Mouse (Mus musculus) liver, embryonic 14.5 days (tissue): ENCODE measurements around the gene Vstm4. TPM values are rescaled to one million over a fixed set of nuclear protein-coding genes. Genes with fewer than 3 reads are reported as not detected.

ENCODE experiments used
- ATAC-seq: fragments of 200-750 bp; cut with Nextera tagmentation; 2 replicates; pipeline ENCODE4 v1.8.0; 2017; ENCODE audit warnings: moderate number of reproducible peaks, mild to moderate bottlenecking, moderate library complexity; ENCODE audit not compliant: insufficient read depth
- DNase-seq, 3 experiments: peaks; one replicate each; pipeline ENCODE4 v3.0.0-alpha.2; 2012 to 2013; ENCODE audit warnings: low read depth in 3 of 3, low spot score in 3 of 3
- H3K27ac ChIP-seq: fragments of 300-500 bp; sonication (generic); 2 replicates; pipeline ENCODE4 v1.5.1; 2014; ENCODE audit warnings: moderate library complexity, mild to moderate bottlenecking, control low read depth, inconsistent platforms
- H3K27me3 ChIP-seq: fragments of 300-500 bp; sonication (generic); 2 replicates; pipeline ENCODE4 v1.6.1; 2014; ENCODE audit warnings: mild to moderate bottlenecking, low read length, moderate library complexity; ENCODE audit not compliant: control insufficient read depth, insufficient read depth
- H3K36me3 ChIP-seq: fragments of 300-500 bp; sonication (generic); replicated peaks from 2 replicates; pipeline ENCODE4 v1.6.1; 2014; ENCODE audit warnings: low read depth; ENCODE audit not compliant: control insufficient read depth, insufficient read depth
- H3K4me1 ChIP-seq, 2 experiments: fragments of 200-500 bp in 1 of 2; fragments of 300-500 bp in 1 of 2; sonication (generic) in 1 of 2; replicated peaks; 2 replicates each; pipeline ENCODE4 v1.6.1; 2012 to 2014; ENCODE audit warnings: antibody characterized with exemption in 1 of 2, inconsistent platforms in 1 of 2, low read length in 1 of 2; ENCODE audit not compliant: control insufficient read depth in 2 of 2, insufficient read depth in 2 of 2
- H3K4me2 ChIP-seq: fragments of 300-500 bp; sonication (generic); 2 replicates; pipeline ENCODE4 v1.6.1; 2014; ENCODE audit warnings: low read depth, mild to moderate bottlenecking, control low read depth, moderate library complexity
- H3K4me3 ChIP-seq, 2 experiments: fragments of 200-500 bp in 1 of 2; fragments of 300-500 bp in 1 of 2; sonication (generic) in 1 of 2; 2 replicates each; pipeline ENCODE4 v1.5.1; 2012 to 2014; ENCODE audit warnings: low read depth in 2 of 2, low read length in 2 of 2, mild to moderate bottlenecking in 2 of 2, control low read depth in 1 of 2, inconsistent platforms in 1 of 2, moderate library complexity in 1 of 2; ENCODE audit not compliant: insufficient read depth in 1 of 2
- H3K9ac ChIP-seq: fragments of 300-500 bp; sonication (generic); replicated peaks from 2 replicates; pipeline ENCODE4 v1.6.1; 2014; ENCODE audit warnings: mild to moderate bottlenecking, control low read depth, moderate library complexity
- H3K9me3 ChIP-seq: fragments of 300-500 bp; sonication (generic); 2 replicates; pipeline ENCODE4 v1.6.1; 2016; ENCODE audit warnings: low read length, mixed read lengths; ENCODE audit not compliant: control insufficient read depth
- CTCF ChIP-seq: IDR thresholded peaks from 2 replicates; pipeline ENCODE4 v1.5.1; 2016; ENCODE audit warnings: antibody characterized with exemption, low read depth, control low read depth
- EP300 ChIP-seq: IDR thresholded peaks from 2 replicates; pipeline ENCODE4 v1.6.1; 2016; ENCODE audit warnings: antibody characterized with exemption, low read depth
- WGBS: fragments of 180-500 bp; shearing (Covaris S2); extraction: QIAGEN DNeasy Blood & Tissue Kit; methylation state at CpG from one replicate; pipeline ENCODE4 v1.1.7; 2014; ENCODE audit not compliant: insufficient replicate concordance; 5-methylcytosine and 5-hydroxymethylcytosine counted together
- polyA plus RNA-seq, 2 experiments: library from polyadenylated mRNA; depleted of rRNA in 1 of 2; stranded (reverse) in 1 of 2; unstranded in 1 of 2; fragments of >200 nt; fragmentation: Nextera tagmentation in 1 of 2; extraction: Ambion mirVana in 1 of 2; gene quantifications; 2 replicates each; pipeline versions ENCODE4 v1.2.1 to v1.2.3; 2012 to 2014

Vstm4 gene
- polyA plus RNA-seq, 2 experiments: 1.6 to 3.3 TPM

DNA sequence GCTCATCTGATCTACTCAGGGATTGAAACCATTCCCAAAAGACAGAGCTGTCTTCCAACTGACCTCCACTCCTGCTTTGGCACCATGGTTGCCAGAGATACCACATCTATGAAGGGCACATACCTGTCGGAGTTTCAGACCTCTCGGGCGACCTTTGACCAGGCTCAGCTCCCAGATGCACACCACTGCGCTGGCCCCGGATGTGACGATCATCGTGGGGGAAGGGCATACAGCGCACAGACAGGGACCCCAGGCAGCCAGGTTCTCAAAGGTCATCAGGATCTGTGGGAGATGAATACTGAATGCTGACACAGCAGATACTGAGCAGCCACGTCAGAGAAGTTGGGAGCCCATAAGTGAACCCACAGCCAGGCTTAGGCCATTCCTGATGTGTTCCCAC lies 114.1 kb downstream of the Vstm4 start:
- no peak overlapping the region for H3K4me3 ChIP-seq
- H3K9ac ChIP-seq: no peak overlapping the region
- no peaks in the 10 kb centered on the region for H3K4me1 ChIP-seq
- TF ChIP-seq CTCF: no peak
- TF ChIP-seq EP300: no peak
- H3K36me3 ChIP-seq: no peaks in the 10 kb centered on the region
- no peaks in the 10 kb centered on the region for H3K9me3 ChIP-seq
- H3K27ac ChIP-seq: no peak overlapping the region
- DNase-seq (no peak), ATAC-seq (no peak)
- 57% methylated on average over 9 of the region's 9 CpGs for WGBS
- H3K27me3 ChIP-seq: no peaks in the 10 kb centered on the region
- no peak overlapping the region for H3K4me2 ChIP-seq

DNA sequence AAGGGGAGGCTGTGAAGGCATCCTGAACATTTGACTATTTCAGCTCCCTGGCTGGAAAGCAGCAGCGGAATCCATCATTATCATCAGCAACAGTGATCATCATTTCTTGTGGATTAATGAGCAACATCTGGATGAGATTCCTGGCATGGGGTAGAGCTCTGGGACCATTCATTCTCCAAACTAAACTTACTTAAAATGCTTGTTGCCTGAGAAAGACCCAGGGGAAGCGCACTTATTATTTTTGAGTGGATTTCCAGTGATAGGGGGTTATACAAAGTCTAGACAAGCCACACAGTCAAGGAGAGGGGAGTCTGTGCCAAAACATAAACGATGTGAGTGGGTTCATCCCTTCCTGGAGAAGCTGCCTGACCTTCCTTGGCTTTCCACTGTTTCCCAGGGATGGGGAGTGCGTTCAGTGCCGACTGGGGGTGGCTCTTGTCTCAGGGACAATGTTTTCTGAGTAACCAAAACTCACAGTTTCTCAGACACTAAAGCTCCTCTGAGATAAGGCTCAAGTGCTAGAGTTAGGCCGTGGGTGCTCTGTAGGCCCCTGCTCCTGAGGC lies 127.7 kb downstream of the Vstm4 start:
- TF ChIP-seq CTCF (no peak), EP300 (no peak)
- DNase-seq (no peak), ATAC-seq (no peak)
- H3K27me3 ChIP-seq: no peaks in the 10 kb centered on the region
- H3K4me3 ChIP-seq: no peak overlapping the region
- 52% methylated on average over 6 of the region's 6 CpGs for WGBS
- no peaks in the 10 kb centered on the region for H3K4me1 ChIP-seq
- no peaks in the 10 kb centered on the region for H3K36me3 ChIP-seq
- H3K9me3 ChIP-seq: no peaks in the 10 kb centered on the region
- no peak overlapping the region for H3K27ac ChIP-seq
- no peak overlapping the region for H3K4me2 ChIP-seq
- no peak overlapping the region for H3K9ac ChIP-seq

- no peak overlapping the region for H3K4me2 ChIP-seq
- 57% methylated on average over 4 of the region's 4 CpGs for WGBS
- H3K4me3 ChIP-seq: no peak overlapping the region
- no peak for ATAC-seq
- TF ChIP-seq CTCF: no peak
- no peak for TF ChIP-seq EP300
- DNase-seq: no peak
- H3K27me3 ChIP-seq: no peaks in the 10 kb centered on the region
- H3K4me1 ChIP-seq: no peaks in the 10 kb centered on the region
- H3K9me3 ChIP-seq: no peaks in the 10 kb centered on the region
- H3K9ac ChIP-seq: no peak overlapping the region
- H3K27ac ChIP-seq: no peak overlapping the region
- no peaks in the 10 kb centered on the region for H3K36me3 ChIP-seq
These were observed 130.1 kb downstream of the Vstm4 start for GRCm38 (mm10) chr14:32986659-32987058.

Other genes with a start within 250 kb of the Vstm4 start
- not detected in 2 replicates for gene 3425401B19Rik, start 171.5 kb upstream of the Vstm4 start, polyA plus RNA-seq (2012; rRNA removed)
- gene 3425401B19Rik, start 171.5 kb upstream of the Vstm4 start, polyA plus RNA-seq (2014; fragmentation: Nextera tagmentation; extraction: Ambion mirVana): not detected in 2 replicates
- gene Tmem273, start 70.8 kb upstream of the Vstm4 start, polyA plus RNA-seq (2012; rRNA removed): 1.3 and 1.5 TPM in 2 replicates
- gene Tmem273, start 70.8 kb upstream of the Vstm4 start, polyA plus RNA-seq (2014; fragmentation: Nextera tagmentation; extraction: Ambion mirVana): 0.94 and 1.4 TPM in 2 replicates
- gene Fam170b, start 22.8 kb upstream of the Vstm4 start, polyA plus RNA-seq (2012; rRNA removed): 0.02 and 0.05 TPM in 2 replicates
- not detected in 2 replicates for gene Fam170b, start 22.8 kb upstream of the Vstm4 start, polyA plus RNA-seq (2014; fragmentation: Nextera tagmentation; extraction: Ambion mirVana)
- 0.02 and 0.03 TPM in 2 replicates for gene Lrrc18, start 134.6 kb downstream of the Vstm4 start, polyA plus RNA-seq (2012; rRNA removed)
- 0.08 TPM in 1 of 2 replicates, not detected in the other for gene Lrrc18, start 134.6 kb downstream of the Vstm4 start, polyA plus RNA-seq (2014; fragmentation: Nextera tagmentation; extraction: Ambion mirVana)